Mouse (Mus musculus) midbrain, embryonic 16.5 days (tissue): Measurements from ENCODE around the gene Olfr1360. TPM values are rescaled to one million over a fixed set of nuclear protein-coding genes. Genes with fewer than 3 reads are reported as not detected.

Source experiments
- ATAC-seq: fragments of 200-750 bp; cut with Nextera tagmentation; 2 replicates; pipeline ENCODE4 v1.8.0; 2017; ENCODE audit warnings: moderate TSS enrichment
- H3K27ac ChIP-seq: fragments of 300-500 bp; sonication (generic); 2 replicates; pipeline ENCODE4 v1.5.1; 2014; ENCODE audit warnings: mild to moderate bottlenecking, low read length, mixed read lengths
- H3K27me3 ChIP-seq: fragments of 300-500 bp; sonication (generic); 2 replicates; pipeline ENCODE4 v1.6.1; 2014; ENCODE audit warnings: low read depth, low read length, mixed read lengths; ENCODE audit not compliant: control insufficient read depth, insufficient read depth
- H3K36me3 ChIP-seq: fragments of 300-500 bp; sonication (generic); 2 replicates; pipeline ENCODE4 v1.6.1; 2014; ENCODE audit warnings: mild to moderate bottlenecking, low read length, moderate library complexity, mixed read lengths; ENCODE audit not compliant: control insufficient read depth, insufficient read depth
- H3K4me1 ChIP-seq: fragments of 300-500 bp; sonication (generic); 2 replicates; pipeline ENCODE4 v1.6.1; 2014; ENCODE audit warnings: mild to moderate bottlenecking, low read length, mixed read lengths; ENCODE audit not compliant: control insufficient read depth, insufficient read depth
- H3K4me2 ChIP-seq: fragments of 300-500 bp; sonication (generic); 2 replicates; pipeline ENCODE4 v1.6.1; 2014; ENCODE audit warnings: mild to moderate bottlenecking, low read length, mixed read lengths
- H3K4me3 ChIP-seq: fragments of 300-500 bp; sonication (generic); 2 replicates; pipeline ENCODE4 v1.5.1; 2014; ENCODE audit warnings: low read depth, mild to moderate bottlenecking, low read length, moderate library complexity, mixed read lengths
- H3K9ac ChIP-seq: fragments of 300-500 bp; sonication (generic); 2 replicates; pipeline ENCODE4 v1.6.1; 2014; ENCODE audit warnings: low read depth, low read length, mixed read lengths
- H3K9me3 ChIP-seq: fragments of 300-500 bp; sonication (generic); replicated peaks from 2 replicates; pipeline ENCODE4 v1.6.1; 2014; ENCODE audit warnings: mild to moderate bottlenecking, low read length, mixed read lengths; ENCODE audit not compliant: control insufficient read depth, poor library complexity, severe bottlenecking
- WGBS: fragments of 180-500 bp; shearing (Covaris S2); extraction: QIAGEN DNeasy Blood & Tissue Kit; methylation state at CpG from one replicate; pipeline ENCODE4 v1.1.7; 2014; 5-methylcytosine and 5-hydroxymethylcytosine counted together
- microRNA-seq: library from miRNA; unstranded; fragments of <30 nt; microRNA quantifications from one replicate; pipeline ENCODE4, GENCODE M21; 2017
- polyA plus RNA-seq: library from polyadenylated mRNA; unstranded; fragments of >200 nt; fragmentation: Nextera tagmentation; extraction: Ambion mirVana; gene quantifications from 2 replicates; pipeline ENCODE4 v1.2.1, GENCODE M21; 2015

Olfr1360 gene
- polyA plus RNA-seq, 1 experiment from 2014 or later = not detected

- Histone ChIP-seq H3K4me1 (no peaks in the 10 kb centered on the region), H3K4me2 (no peak within 1 kb of the TSS), H3K4me3 (no peak within 1 kb of the TSS), H3K9ac (no peak within 1 kb of the TSS), H3K9me3 (no peaks in the 10 kb centered on the region), H3K27me3 (no peaks in the 10 kb centered on the region), H3K36me3 (no peaks in the 10 kb centered on the region), H3K27ac (no peak within 1 kb of the TSS)
- ATAC-seq = no peak
These were observed 20.6 kb upstream of the Olfr1360 start, which contains the start of gene Olfr1359 for GRCm38 (mm10) chr13:21697811-21698210. Olfr1359 (plus strand) TSS chr13:21698111.

- no peak for ATAC-seq
- Histone ChIP-seq H3K36me3 (no peaks in the 10 kb centered on the region), H3K4me2 (no peak within 1 kb of the TSS), H3K27me3 (no peaks in the 10 kb centered on the region), H3K27ac (no peak within 1 kb of the TSS), H3K4me1 (no peaks in the 10 kb centered on the region), H3K9ac (no peak within 1 kb of the TSS), H3K4me3 (no peak within 1 kb of the TSS), H3K9me3 (no peaks in the 10 kb centered on the region)
- WGBS = 92% methylated on average over 2 of the region's 2 CpGs
These were observed 13.9 kb downstream of the Olfr1360 start, which contains the start of gene Olfr1361 for GRCm38 (mm10) chr13:21663286-21663685. Olfr1361 (minus strand) TSS chr13:21663386.

GRCm38 (mm10) chr13:21642418-21642817 is 34.8 kb downstream of the Olfr1360 start, which contains the start of gene Olfr11:
Olfr11 (minus strand) TSS chr13:21642518.
- no peak within 1 kb of the TSS for H3K4me3 ChIP-seq
- no peak within 1 kb of the TSS for H3K4me2 ChIP-seq
- 86% methylated on average over 2 of the region's 2 CpGs for WGBS
- H3K36me3 ChIP-seq = no peaks in the 10 kb centered on the region
- H3K9me3 ChIP-seq = no peaks in the 10 kb centered on the region
- H3K27ac ChIP-seq = no peak within 1 kb of the TSS
- ATAC-seq = no peak
- no peak within 1 kb of the TSS for H3K9ac ChIP-seq
- H3K4me1 ChIP-seq = no peaks in the 10 kb centered on the region
- no peaks in the 10 kb centered on the region for H3K27me3 ChIP-seq

Small RNA genes lying within 50 kb of the gene (microRNA-seq; reads per million reads assigned to microRNA genes)
- gene Gm44357 (not detected), gene Gm44367 (not detected)

Other genes starting within 250 kb of the Olfr1360 start
- gene Pgbd1, start 236.3 kb downstream of the Olfr1360 start, polyA plus RNA-seq = 4.6 and 4.8 TPM in 2 replicates
- gene Zscan26, start 223.7 kb downstream of the Olfr1360 start, polyA plus RNA-seq = 21.5 and 23.4 TPM in 2 replicates
- gene Nkapl, start 208.9 kb downstream of the Olfr1360 start, polyA plus RNA-seq = 3.8 and 4.5 TPM in 2 replicates
- 12.0 and 13.2 TPM in 2 replicates for gene Zkscan4, start 198.5 kb downstream of the Olfr1360 start, polyA plus RNA-seq
- not detected in 2 replicates for gene Gm10065, start 198.0 kb downstream of the Olfr1360 start, polyA plus RNA-seq
- gene AK157302, start 182.2 kb downstream of the Olfr1360 start, polyA plus RNA-seq = 0.43 and 0.56 TPM in 2 replicates
- gene Gm11273, start 176.0 kb downstream of the Olfr1360 start, polyA plus RNA-seq = 4.3 and 7.3 TPM in 2 replicates
- gene Zkscan8, start 146.3 kb downstream of the Olfr1360 start, polyA plus RNA-seq = 4.1 and 4.3 TPM in 2 replicates
- 0.09 and 0.15 TPM in 2 replicates for gene Olfr1366, start 134.6 kb downstream of the Olfr1360 start, polyA plus RNA-seq
- not detected in 2 replicates for gene Olfr1535, start 117.5 kb downstream of the Olfr1360 start, polyA plus RNA-seq
- not detected in 2 replicates for gene Olfr1364, start 95.6 kb downstream of the Olfr1360 start, polyA plus RNA-seq
- gene Olfr1362, start 63.4 kb downstream of the Olfr1360 start, polyA plus RNA-seq = not detected in 2 replicates
- gene Olfr11, start 34.9 kb downstream of the Olfr1360 start, polyA plus RNA-seq = 0.07 TPM in 1 of 2 replicates, not detected in the other
- not detected in 2 replicates for gene Olfr1361, start 14.0 kb downstream of the Olfr1360 start, polyA plus RNA-seq
- gene Olfr1359, start 20.7 kb upstream of the Olfr1360 start, polyA plus RNA-seq = not detected in 2 replicates
- not detected in 2 replicates for gene Hist1h2bl, start 38.7 kb upstream of the Olfr1360 start, polyA plus RNA-seq
- gene Hist1h2ai, start 39.0 kb upstream of the Olfr1360 start, polyA plus RNA-seq = 3.5 and 9.7 TPM in 2 replicates
- 3.4 TPM in 1 of 2 replicates, not detected in the other for gene Hist1h3h, start 40.3 kb upstream of the Olfr1360 start, polyA plus RNA-seq
- 1.2 and 1.4 TPM in 2 replicates for gene Hist1h2bm, start 44.6 kb upstream of the Olfr1360 start, polyA plus RNA-seq
- 0.40 and 0.80 TPM in 2 replicates for gene Hist1h4j, start 57.7 kb upstream of the Olfr1360 start, polyA plus RNA-seq
- gene Hist1h4k, start 73.1 kb upstream of the Olfr1360 start, polyA plus RNA-seq = 2.7 TPM in 1 of 2 replicates, not detected in the other
- gene Hist1h2ak, start 76.4 kb upstream of the Olfr1360 start, polyA plus RNA-seq = 4.9 and 5.7 TPM in 2 replicates
- 1.1 TPM in 1 of 2 replicates, not detected in the other for gene Hist1h2bn, start 76.7 kb upstream of the Olfr1360 start, polyA plus RNA-seq
- gene Hist1h1b, start 103.2 kb upstream of the Olfr1360 start, polyA plus RNA-seq = 0.69 and 2.4 TPM in 2 replicates
- gene Hist1h3i, start 106.0 kb upstream of the Olfr1360 start, polyA plus RNA-seq = 13.1 and 17.6 TPM in 2 replicates
- gene Hist1h2an, start 109.8 kb upstream of the Olfr1360 start, polyA plus RNA-seq = not detected in 2 replicates
- gene Hist1h2bp, start 110.1 kb upstream of the Olfr1360 start, polyA plus RNA-seq = 0.72 TPM in 1 of 2 replicates, not detected in the other
- 3.4 and 3.5 TPM in 2 replicates for gene Hist1h2bq, start 132.8 kb upstream of the Olfr1360 start, polyA plus RNA-seq
- gene Hist1h2ao, start 133.1 kb upstream of the Olfr1360 start, polyA plus RNA-seq = not detected in 2 replicates
- gene Hist1h4m, start 134.3 kb upstream of the Olfr1360 start, polyA plus RNA-seq = 3.7 TPM in 1 of 2 replicates, not detected in the other
- 2.6 and 2.8 TPM in 2 replicates for gene Hist1h4n, start 154.8 kb upstream of the Olfr1360 start, polyA plus RNA-seq
- 276 and 359 TPM in 2 replicates for gene Hist1h2ap, start 156.1 kb upstream of the Olfr1360 start, polyA plus RNA-seq
- 2.9 and 3.5 TPM in 2 replicates for gene Hist1h2br, start 156.3 kb upstream of the Olfr1360 start, polyA plus RNA-seq